Mouse (Mus musculus) liver, adult (tissue): ENCODE results near the gene Rhov.

Experiments used
- GATA4 ChIP-seq: IDR thresholded peaks from 2 replicates; pipeline ENCODE4 v1.6.1; 2014; ENCODE audit warnings: mild to moderate bottlenecking, low read length; ENCODE audit not compliant: insufficient replicate concordance

The Rhov gene

GRCm38 (mm10) chr2:119270643-119271331 lies at the start of gene Rhov:
Gene Rhov, minus strand, starts transcription at chr2:119271272.
- TF ChIP-seq GATA4 = no peak

GRCm38 (mm10) chr2:119320571-119320970 lies 49.5 kb upstream of the Rhov start:
- TF ChIP-seq GATA4 = no peak

GRCm38 (mm10) chr2:119318043-119318710 lies 47.1 kb upstream of the Rhov start:
- no peak for TF ChIP-seq GATA4

- no peak for TF ChIP-seq GATA4
Measured at GRCm38 (mm10) chr2:119314742-119315310, 43.8 kb upstream of the Rhov start.

- TF ChIP-seq GATA4 = no peak
Measured at GRCm38 (mm10) chr2:119313780-119314479, 42.9 kb upstream of the Rhov start.

- no peak for TF ChIP-seq GATA4
Measured at GRCm38 (mm10) chr2:119312380-119312958, 41.4 kb upstream of the Rhov start.

GRCm38 (mm10) chr2:119311544-119311943 lies 40.5 kb upstream of the Rhov start:
- peak; percentile 19; the same call in 1 of the 2 replicates for TF ChIP-seq GATA4

GRCm38 (mm10) chr2:119304798-119305208 lies 33.7 kb upstream of the Rhov start:
- no peak for TF ChIP-seq GATA4

GRCm38 (mm10) chr2:119304391-119304790 lies 33.3 kb upstream of the Rhov start:
- no peak for TF ChIP-seq GATA4

- no peak for TF ChIP-seq GATA4
Measured at GRCm38 (mm10) chr2:119302876-119303275, 31.8 kb upstream of the Rhov start.

GRCm38 (mm10) chr2:119300819-119301493 lies 29.9 kb upstream of the Rhov start:
- TF ChIP-seq GATA4 = no peak

GRCm38 (mm10) chr2:119299981-119300818 lies 29.1 kb upstream of the Rhov start:
- no peak for TF ChIP-seq GATA4

GRCm38 (mm10) chr2:119298839-119299238 lies 27.8 kb upstream of the Rhov start:
- no peak for TF ChIP-seq GATA4

GRCm38 (mm10) chr2:119298330-119298729 lies 27.3 kb upstream of the Rhov start:
- TF ChIP-seq GATA4 = no peak
